Mouse (Mus musculus) CH12F3 (cell line): ENCODE measurements around the gene Gm12790.
"Not testable (repeated sequence)": the region's sequence is repeated elsewhere in the genome, so short reads cannot be mapped to it uniquely, and the experiment has no call there.

Experiments used
- in situ Hi-C: fragments of 300-500 bp; cut with MboI; formaldehyde crosslinking; loops from 2 replicates; pipeline ENCODE4 v1.14.3; 2020; ENCODE audit warnings: low sequenced_read_pairs

The Gm12790 gene

DNA sequence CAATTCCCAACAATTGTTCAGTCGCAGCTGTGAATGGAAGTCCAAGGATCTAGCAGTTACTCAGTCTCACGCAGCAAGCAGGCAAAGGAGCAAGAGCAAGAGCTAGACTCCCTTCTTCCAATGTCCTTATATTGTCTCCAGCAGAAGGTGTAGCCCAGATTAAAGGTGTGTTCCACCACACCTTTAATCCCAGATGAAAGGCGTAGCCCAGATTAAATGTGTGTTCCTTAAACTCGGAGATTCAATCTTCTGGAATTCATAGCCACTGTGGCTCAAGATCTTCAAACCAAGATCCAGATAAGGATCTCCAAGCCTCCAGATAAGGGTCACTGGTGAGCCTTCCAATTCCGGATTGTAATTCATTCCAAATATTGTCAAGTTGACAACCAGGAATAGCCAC, at the start of gene Gm12790:
Gene Gm12790 (minus strand): TSS at position 101 of the 400 bp plus-strand sequence.
- in situ Hi-C loops, result not testable (repeated sequence)

DNA sequence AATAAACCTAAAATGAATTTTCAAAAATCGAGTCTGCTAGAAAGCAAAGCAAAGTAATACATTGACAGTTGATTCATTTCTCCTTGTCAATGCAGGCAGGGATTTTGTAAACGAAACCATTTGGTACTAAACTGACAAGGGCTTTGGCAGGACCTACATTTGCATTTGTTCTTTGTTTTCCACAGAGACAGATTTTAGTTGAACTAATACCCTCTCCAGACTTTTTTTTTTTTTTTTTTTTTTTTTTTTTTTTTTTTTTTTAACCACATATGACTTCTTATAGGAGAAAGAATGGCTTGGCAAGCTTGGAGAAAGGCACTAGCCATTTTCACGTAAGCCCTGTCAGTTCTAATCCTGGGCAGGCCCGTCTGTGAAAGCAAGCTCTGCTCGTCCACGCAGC, 45.8 kb upstream of the Gm12790 start:
- in situ Hi-C loops, result no loop called here

DNA sequence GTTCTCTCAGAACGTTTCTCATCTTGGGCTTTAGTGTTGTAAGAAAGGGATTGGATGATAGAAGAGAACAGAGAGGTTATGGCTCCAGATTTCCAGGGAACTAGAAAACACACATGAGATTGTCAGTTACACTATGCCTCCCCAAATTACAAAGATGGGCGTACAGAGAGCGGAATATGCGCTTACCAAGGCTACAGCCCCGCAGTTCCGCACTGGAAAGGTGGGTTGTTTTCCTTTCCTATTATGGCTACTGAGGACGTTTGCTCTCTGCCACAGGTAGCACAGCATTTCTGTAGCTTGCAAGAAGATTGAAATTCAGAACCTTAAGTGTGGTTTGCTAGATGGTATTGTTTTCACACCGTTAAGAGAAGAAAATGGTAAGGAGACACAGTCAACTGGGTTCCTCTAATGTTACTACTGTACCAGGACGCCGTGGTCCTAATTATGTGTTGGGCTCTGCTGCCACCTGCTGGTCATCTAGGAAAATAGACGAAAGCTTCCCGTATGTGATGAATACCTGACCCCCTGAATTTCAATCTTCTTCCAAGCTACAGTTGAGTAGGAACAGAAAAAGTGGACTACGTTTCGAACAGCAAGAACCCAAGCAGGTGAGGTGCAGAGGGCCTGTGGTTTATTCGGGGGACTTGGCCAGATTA, 17.5 kb upstream of the Gm12790 start:
- in situ Hi-C loops, result no loop called here

DNA sequence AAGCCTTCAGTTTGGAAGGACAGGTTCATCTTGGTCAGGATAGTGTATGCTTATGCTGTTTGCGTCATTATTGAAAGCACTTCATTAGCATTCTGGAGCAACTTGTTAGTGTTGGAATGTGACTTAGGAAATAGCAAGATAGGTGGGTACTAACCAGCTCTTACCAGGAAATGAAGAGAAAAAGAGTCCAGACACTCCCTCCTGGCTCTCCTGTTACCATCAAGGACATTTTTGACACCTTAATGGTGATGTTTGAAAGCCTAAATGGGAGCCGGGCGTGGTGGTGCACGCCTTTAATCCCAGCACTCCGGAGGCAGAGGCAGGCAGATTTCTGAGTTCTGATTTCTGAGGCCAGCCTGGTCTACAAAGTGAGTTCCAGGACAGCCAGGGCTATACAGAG, 16.6 kb upstream of the Gm12790 start:
- in situ Hi-C loops, result no loop called here

DNA sequence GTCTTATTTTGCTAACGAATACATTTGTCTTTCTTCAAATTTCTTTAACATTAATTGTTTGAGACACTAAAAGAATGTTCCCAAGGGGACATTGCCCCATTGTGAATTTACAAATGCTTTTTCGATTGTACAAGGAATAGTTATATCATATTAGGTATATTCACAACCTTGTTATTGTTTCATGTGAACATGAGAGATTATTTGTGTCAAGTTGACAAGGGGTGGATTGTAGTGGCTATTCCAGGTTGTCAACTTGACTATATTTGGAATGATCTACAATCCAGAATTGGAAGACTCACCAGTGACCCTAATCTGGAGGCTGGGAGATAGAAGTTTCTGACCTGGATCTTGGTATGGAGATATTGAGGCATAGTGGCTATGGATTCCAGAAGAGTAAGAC, 5.5 kb upstream of the Gm12790 start, which contains the start of gene Gm12789:
Gene Gm12789 (plus strand): TSS at position 301 of the 400 bp plus-strand sequence.
- in situ Hi-C loops, result not testable (repeated sequence)

DNA sequence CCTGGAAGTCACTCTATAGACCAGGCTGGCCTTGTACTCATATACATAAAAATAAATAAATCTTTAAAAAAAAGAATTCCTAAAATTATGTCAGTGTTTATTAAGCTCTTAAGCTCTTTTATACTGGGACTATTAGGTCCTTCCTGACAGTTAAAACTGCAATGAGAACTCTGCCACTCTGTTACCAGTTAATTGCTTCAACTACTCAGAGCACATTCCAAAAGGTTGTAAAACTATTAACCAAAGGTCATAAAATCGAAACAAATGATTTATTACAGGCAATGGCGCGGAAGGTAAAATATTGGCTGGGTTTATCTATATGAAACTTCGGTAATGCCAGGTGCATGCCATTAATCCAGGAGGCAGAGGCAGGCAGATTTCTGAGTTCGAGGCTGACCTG, 4.8 kb upstream of the Gm12790 start:
- in situ Hi-C loops, result no loop called here

DNA sequence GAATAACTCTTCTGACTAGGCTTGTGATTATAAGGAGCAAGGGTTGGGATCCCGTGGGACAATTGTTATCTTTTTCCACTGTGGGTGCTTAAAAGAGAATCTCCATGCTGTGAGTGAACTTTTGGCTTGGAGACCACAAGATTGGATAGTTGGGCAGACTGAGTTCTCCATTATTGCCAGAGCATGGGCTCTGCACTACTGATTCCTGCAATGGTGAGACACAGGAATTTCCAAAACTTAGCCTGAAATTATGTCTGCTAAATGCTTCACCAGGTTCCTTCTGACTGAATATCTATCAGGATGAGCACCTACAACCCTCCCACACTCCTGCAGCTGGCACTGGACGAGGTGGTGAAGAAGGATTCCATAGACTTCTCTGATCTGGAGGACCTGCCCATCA, 40.7 kb downstream of the Gm12790 start, which contains the start of gene Gm12794:
Gene Gm12794 (plus strand): TSS at position 301 of the 400 bp plus-strand sequence.
- in situ Hi-C loops, result not testable (repeated sequence)
